Mouse (Mus musculus): ENCODE data around the gene Zscan22. TPM values are rescaled to one million over a fixed set of nuclear protein-coding genes. Genes with fewer than 3 reads are reported as not detected.

Gene Zscan22
- polyA plus RNA-seq, 1 experiment from 2014 or later: 10.4 TPM

Other genes starting within 250 kb of the Zscan22 start
- not detected in 2 replicates for gene Vmn2r55, start 212.8 kb upstream of the Zscan22 start, polyA plus RNA-seq (2015; fragmentation: Nextera tagmentation; extraction: Ambion mirVana)
- gene Vmn2r56, start 162.8 kb upstream of the Zscan22 start, polyA plus RNA-seq (2015; fragmentation: Nextera tagmentation; extraction: Ambion mirVana): not detected in 2 replicates
- gene Zscan18, start 94.2 kb upstream of the Zscan22 start, polyA plus RNA-seq (2015; fragmentation: Nextera tagmentation; extraction: Ambion mirVana): 6.5 and 8.2 TPM in 2 replicates
- gene Zfp329, start 79.0 kb upstream of the Zscan22 start, polyA plus RNA-seq (2015; fragmentation: Nextera tagmentation; extraction: Ambion mirVana): 10.2 and 11.6 TPM in 2 replicates
- gene Zfp110, start 63.1 kb upstream of the Zscan22 start, polyA plus RNA-seq (2015; fragmentation: Nextera tagmentation; extraction: Ambion mirVana): 19.0 and 21.0 TPM in 2 replicates
- 2.3 and 3.2 TPM in 2 replicates for gene Zfp128, start 16.6 kb upstream of the Zscan22 start, polyA plus RNA-seq (2015; fragmentation: Nextera tagmentation; extraction: Ambion mirVana)
- 564 and 647 TPM in 2 replicates for gene Rps5, start 24.5 kb downstream of the Zscan22 start, polyA plus RNA-seq (2015; fragmentation: Nextera tagmentation; extraction: Ambion mirVana)
- 0.63 and 0.70 TPM in 2 replicates for gene Rnf225, start 29.6 kb downstream of the Zscan22 start, polyA plus RNA-seq (2015; fragmentation: Nextera tagmentation; extraction: Ambion mirVana)
- gene Zfp324, start 68.0 kb downstream of the Zscan22 start, polyA plus RNA-seq (2015; fragmentation: Nextera tagmentation; extraction: Ambion mirVana): 5.9 and 6.0 TPM in 2 replicates
- gene Zfp446, start 80.0 kb downstream of the Zscan22 start, polyA plus RNA-seq (2015; fragmentation: Nextera tagmentation; extraction: Ambion mirVana): 5.4 and 6.1 TPM in 2 replicates
- 0.11 and 0.14 TPM in 2 replicates for gene Slc27a5, start 100.4 kb downstream of the Zscan22 start, polyA plus RNA-seq (2015; fragmentation: Nextera tagmentation; extraction: Ambion mirVana)
- gene Trim28, start 101.3 kb downstream of the Zscan22 start, polyA plus RNA-seq (2015; fragmentation: Nextera tagmentation; extraction: Ambion mirVana): 155 and 165 TPM in 2 replicates
- gene Zbtb45, start 112.2 kb downstream of the Zscan22 start, polyA plus RNA-seq (2015; fragmentation: Nextera tagmentation; extraction: Ambion mirVana): 15.1 and 16.9 TPM in 2 replicates
- 126 and 138 TPM in 2 replicates for gene Chmp2a, start 137.0 kb downstream of the Zscan22 start, polyA plus RNA-seq (2015; fragmentation: Nextera tagmentation; extraction: Ambion mirVana)
- 82.3 and 93.6 TPM in 2 replicates for gene Ube2m, start 140.5 kb downstream of the Zscan22 start, polyA plus RNA-seq (2015; fragmentation: Nextera tagmentation; extraction: Ambion mirVana)
- 1.7 and 1.9 TPM in 2 replicates for gene Mzf1, start 156.9 kb downstream of the Zscan22 start, polyA plus RNA-seq (2015; fragmentation: Nextera tagmentation; extraction: Ambion mirVana)
- not detected in 2 replicates for gene Vmn1r85, start 197.4 kb downstream of the Zscan22 start, polyA plus RNA-seq (2015; fragmentation: Nextera tagmentation; extraction: Ambion mirVana)
- not detected in 2 replicates for gene Vmn1r86, start 222.1 kb downstream of the Zscan22 start, polyA plus RNA-seq (2015; fragmentation: Nextera tagmentation; extraction: Ambion mirVana)
- not detected in 2 replicates for gene Vmn1r87, start 242.3 kb downstream of the Zscan22 start, polyA plus RNA-seq (2015; fragmentation: Nextera tagmentation; extraction: Ambion mirVana)

All from heart, embryonic 13.5 days (tissue).